Mouse (Mus musculus) heart, embryonic 12.5 days (tissue): ENCODE measurements around the gene Rarg. TPM values are rescaled to one million over a fixed set of nuclear protein-coding genes. Genes with fewer than 3 reads are reported as not detected.
A peak's percentile ranks its signal among the peaks of the same experiment; 100 is the strongest.

ENCODE experiments used
- ATAC-seq: fragments of 200-750 bp; cut with Nextera tagmentation; 2 replicates; pipeline ENCODE4 v1.8.0; 2017; ENCODE audit warnings: moderate TSS enrichment, moderate library complexity; ENCODE audit not compliant: insufficient number of reproducible peaks, low FRiP score
- H3K27ac ChIP-seq: fragments of 300-500 bp; sonication (generic); 2 replicates; pipeline ENCODE4 v1.5.1; 2016; ENCODE audit warnings: mild to moderate bottlenecking, moderate library complexity; ENCODE audit not compliant: poor library complexity, severe bottlenecking
- H3K27me3 ChIP-seq: fragments of 300-500 bp; sonication (generic); replicated peaks from 2 replicates; pipeline ENCODE4 v1.6.1; 2016; ENCODE audit warnings: mild to moderate bottlenecking, moderate library complexity
- H3K36me3 ChIP-seq: fragments of 300-500 bp; sonication (generic); 2 replicates; pipeline ENCODE4 v1.6.1; 2016; ENCODE audit warnings: mild to moderate bottlenecking, moderate library complexity
- H3K4me1 ChIP-seq: fragments of 300-500 bp; sonication (generic); replicated peaks from 2 replicates; pipeline ENCODE4 v1.6.1; 2016; ENCODE audit warnings: mild to moderate bottlenecking
- H3K4me2 ChIP-seq: fragments of 300-500 bp; sonication (generic); 2 replicates; pipeline ENCODE4 v1.6.1; 2016; ENCODE audit warnings: mild to moderate bottlenecking, moderate library complexity
- H3K4me3 ChIP-seq: fragments of 300-500 bp; sonication (generic); 2 replicates; pipeline ENCODE4 v1.5.1; 2016; ENCODE audit warnings: mild to moderate bottlenecking
- H3K9ac ChIP-seq: fragments of 300-500 bp; sonication (generic); 2 replicates; pipeline ENCODE4 v1.6.1; 2016; ENCODE audit warnings: mild to moderate bottlenecking, moderate library complexity
- H3K9me3 ChIP-seq: fragments of 300-500 bp; sonication (generic); replicated peaks from 2 replicates; pipeline ENCODE4 v1.6.1; 2016; ENCODE audit warnings: mild to moderate bottlenecking, moderate library complexity
- WGBS: fragments of 180-500 bp; shearing (Covaris S2); methylation state at CpG from one replicate; pipeline ENCODE4 v1.1.7; 2016; 5-methylcytosine and 5-hydroxymethylcytosine counted together
- polyA plus RNA-seq: library from polyadenylated mRNA; unstranded; fragments of >200 nt; fragmentation: Nextera tagmentation; extraction: Ambion mirVana; gene quantifications from 2 replicates; pipeline ENCODE4 v1.2.1, GENCODE M21; 2016

Gene Rarg
- polyA plus RNA-seq, 1 experiment from 2014 or later, result 12.0 TPM

GRCm38 (mm10) chr15:102256431-102257201 lies 701 bp downstream of the Rarg start:
- WGBS, result 9% methylated on average over 22 of the region's 22 CpGs
- Histone ChIP-seq H3K9ac (peak overlapping the region; percentile 78), H3K27ac (peak overlapping the region; percentile 28), H3K4me3 (peak overlapping the region; percentile 64), H3K4me2 (peak overlapping the region; percentile 87), H3K9me3 (no peaks in the 10 kb centered on the region), H3K36me3 (no peaks in the 10 kb centered on the region), H3K27me3 (peaks cover 77% of the 10 kb centered on the region), H3K4me1 (peaks cover 22% of the 10 kb centered on the region)
- ATAC-seq, result no peak

GRCm38 (mm10) chr15:102255547-102256255 lies 1.6 kb downstream of the Rarg start:
- 34% methylated on average over 14 of the region's 14 CpGs for WGBS
- Histone ChIP-seq H3K4me3 (peak overlapping the region; percentile 64), H3K9me3 (no peaks in the 10 kb centered on the region), H3K27ac (no peak overlapping the region; the same call in 1 of the 2 replicates), H3K4me1 (peaks cover 22% of the 10 kb centered on the region), H3K36me3 (no peaks in the 10 kb centered on the region), H3K27me3 (peaks cover 83% of the 10 kb centered on the region), H3K9ac (no peak overlapping the region), H3K4me2 (peak overlapping the region; percentile 87)
- ATAC-seq, result peak; percentile 16; the same call in 1 of the 2 replicates

- Histone ChIP-seq H3K9me3 (no peaks in the 10 kb centered on the region), H3K9ac (0 out of 2 replicates have a peak overlapping the region, but pooled peaks have one; percentile 32), H3K27me3 (peaks cover 67% of the 10 kb centered on the region), H3K36me3 (no peaks in the 10 kb centered on the region), H3K4me2 (no peak overlapping the region), H3K4me1 (peaks cover 41% of the 10 kb centered on the region), H3K4me3 (no peak overlapping the region), H3K27ac (0 out of 2 replicates have a peak overlapping the region, but pooled peaks have one; percentile 9)
- ATAC-seq, result no peak
- WGBS, result 73% methylated on average over 5 of the region's 5 CpGs
These were observed 6.8 kb downstream of the Rarg start for GRCm38 (mm10) chr15:102250521-102250920.

- 48% methylated on average over 9 of the region's 9 CpGs for WGBS
- H3K9me3 ChIP-seq, result no peaks in the 10 kb centered on the region
- ATAC-seq, result no peak
- peak overlapping the region; percentile 94 for H3K27ac ChIP-seq
- H3K4me1 ChIP-seq, result peaks cover 46% of the 10 kb centered on the region
- peak overlapping the region; percentile 98 for H3K4me2 ChIP-seq
- H3K9ac ChIP-seq, result peak overlapping the region; percentile 53; the same call in 1 of the 2 replicates
- 0 out of 2 replicates have a peak overlapping the region, but pooled peaks have one; percentile 21 for H3K4me3 ChIP-seq
- peaks cover 62% of the 10 kb centered on the region for H3K27me3 ChIP-seq
- no peaks in the 10 kb centered on the region for H3K36me3 ChIP-seq
These were observed 7.3 kb downstream of the Rarg start for GRCm38 (mm10) chr15:102249967-102250366.

- no peak for ATAC-seq
These were observed 8.0 kb downstream of the Rarg start for GRCm38 (mm10) chr15:102249251-102249691.

GRCm38 (mm10) chr15:102248812-102249191 lies 8.5 kb downstream of the Rarg start:
- H3K4me1 ChIP-seq, result peaks cover 56% of the 10 kb centered on the region

More at GRCm38 (mm10) chr15:102249251-102249691, 8.0 kb downstream of the Rarg start:
- H3K9me3 ChIP-seq, result no peaks in the 10 kb centered on the region
- H3K4me2 ChIP-seq, result peak overlapping the region; percentile 98
- peaks cover 61% of the 10 kb centered on the region for H3K27me3 ChIP-seq
- H3K36me3 ChIP-seq, result no peaks in the 10 kb centered on the region
- 3% methylated on average over 13 of the region's 13 CpGs for WGBS
- peak overlapping the region; percentile 53 for H3K9ac ChIP-seq
- peaks cover 51% of the 10 kb centered on the region for H3K4me1 ChIP-seq
- peak overlapping the region; percentile 21 for H3K4me3 ChIP-seq
- H3K27ac ChIP-seq, result peak overlapping the region; percentile 94

GRCm38 (mm10) chr15:102248131-102248811 lies 9.0 kb downstream of the Rarg start:
- Histone ChIP-seq H3K4me3 (peak overlapping the region; percentile 67), H3K9me3 (no peaks in the 10 kb centered on the region), H3K27ac (peak overlapping the region; percentile 94), H3K27me3 (peaks cover 67% of the 10 kb centered on the region), H3K4me1 (peaks cover 61% of the 10 kb centered on the region), H3K9ac (peak overlapping the region; percentile 77), H3K4me2 (peak overlapping the region; percentile 98), H3K36me3 (no peaks in the 10 kb centered on the region)
- no peak for ATAC-seq
- WGBS, result 10% methylated on average over 8 of the region's 8 CpGs

More at GRCm38 (mm10) chr15:102248812-102249191, 8.5 kb downstream of the Rarg start:
- Histone ChIP-seq H3K4me3 (no peak overlapping the region), H3K27me3 (peaks cover 64% of the 10 kb centered on the region), H3K4me2 (peak overlapping the region; percentile 98), H3K27ac (peak overlapping the region; percentile 94), H3K9ac (peak overlapping the region; percentile 53; the same call in 1 of the 2 replicates), H3K36me3 (no peaks in the 10 kb centered on the region), H3K9me3 (no peaks in the 10 kb centered on the region)
- WGBS, result 8% methylated on average over 3 of the region's 3 CpGs
- ATAC-seq, result no peak

GRCm38 (mm10) chr15:102247252-102248130 lies 9.8 kb downstream of the Rarg start:
- Histone ChIP-seq H3K9ac (peak overlapping the region; percentile 77), H3K27me3 (peaks cover 71% of the 10 kb centered on the region), H3K4me2 (peak overlapping the region; percentile 98), H3K4me1 (peaks cover 68% of the 10 kb centered on the region), H3K9me3 (no peaks in the 10 kb centered on the region), H3K27ac (peak overlapping the region; percentile 94), H3K4me3 (peak overlapping the region; percentile 67), H3K36me3 (no peaks in the 10 kb centered on the region)
- peak; percentile 68 for ATAC-seq
- 1% methylated on average over 56 of the region's 65 CpGs for WGBS

- Histone ChIP-seq H3K27me3 (peaks cover 71% of the 10 kb centered on the region), H3K36me3 (no peaks in the 10 kb centered on the region), H3K9me3 (no peaks in the 10 kb centered on the region), H3K4me1 (peaks cover 68% of the 10 kb centered on the region), H3K27ac (peak overlapping the region; percentile 94), H3K4me2 (peak overlapping the region; percentile 98), H3K9ac (peak overlapping the region; percentile 77), H3K4me3 (peak overlapping the region; percentile 67)
- WGBS, result under 1% methylated on average over 29 of the region's 35 CpGs
- ATAC-seq, result peak; percentile 74
These were observed 10.5 kb downstream of the Rarg start for GRCm38 (mm10) chr15:102246866-102247251.
